Mouse (Mus musculus): Measurements from ENCODE around the gene Stx19.

Gene Stx19

GRCm38 (mm10) chr16:62814491-62814890 lies at the start of gene Stx19:
Gene Stx19, plus strand, starts transcription at chr16:62814676.
- DNase-seq (ENCODE audit: low spot score in 2 of 2): no peak

GRCm38 (mm10) chr16:62773462-62773861 lies 41.0 kb upstream of the Stx19 start:
- DNase-seq (ENCODE audit: low spot score in 2 of 2): no peak

- no peak for DNase-seq (ENCODE audit: low spot score in 2 of 2)
These were observed 38.4 kb upstream of the Stx19 start for GRCm38 (mm10) chr16:62776034-62776433.

GRCm38 (mm10) chr16:62778282-62778681 lies 36.2 kb upstream of the Stx19 start:
- no peak for DNase-seq (ENCODE audit: low spot score in 2 of 2)

GRCm38 (mm10) chr16:62782229-62782628 lies 32.2 kb upstream of the Stx19 start:
- no peak for DNase-seq (ENCODE audit: low spot score in 2 of 2)

- peak; percentile 88 to 89 for DNase-seq (ENCODE audit: low spot score in 2 of 2)
These were observed 27.7 kb upstream of the Stx19 start, which contains the start of gene Nsun3 for GRCm38 (mm10) chr16:62786621-62787331. Gene Nsun3, minus strand, starts transcription at chr16:62786818.

- DNase-seq (ENCODE audit: low spot score in 2 of 2): no peak
These were observed 17.9 kb upstream of the Stx19 start for GRCm38 (mm10) chr16:62796608-62797007.

GRCm38 (mm10) chr16:62798808-62799207 lies 15.7 kb upstream of the Stx19 start:
- DNase-seq (ENCODE audit: low spot score in 2 of 2): no peak

- DNase-seq (ENCODE audit: low spot score in 2 of 2): no peak
These were observed 15.1 kb upstream of the Stx19 start for GRCm38 (mm10) chr16:62799426-62799825.

- DNase-seq (ENCODE audit: low spot score in 2 of 2): no peak
These were observed 14.6 kb upstream of the Stx19 start for GRCm38 (mm10) chr16:62799839-62800238.

- no peak for DNase-seq (ENCODE audit: low spot score in 2 of 2)
These were observed 9.9 kb upstream of the Stx19 start for GRCm38 (mm10) chr16:62804621-62805020.

GRCm38 (mm10) chr16:62807249-62807979 lies 7.1 kb upstream of the Stx19 start:
- DNase-seq (ENCODE audit: low spot score in 2 of 2): no peak

- DNase-seq (ENCODE audit: low spot score in 2 of 2): no peak
These were observed 3.6 kb upstream of the Stx19 start for GRCm38 (mm10) chr16:62810855-62811254.

GRCm38 (mm10) chr16:62813790-62814189 lies 686 bp upstream of the Stx19 start:
- no peak for DNase-seq (ENCODE audit: low spot score in 2 of 2)

- no peak for DNase-seq (ENCODE audit: low spot score in 2 of 2)
These were observed 8.0 kb downstream of the Stx19 start for GRCm38 (mm10) chr16:62822472-62822871.

- DNase-seq (ENCODE audit: low spot score in 2 of 2): no peak
These were observed 11.9 kb downstream of the Stx19 start for GRCm38 (mm10) chr16:62826156-62827001.

GRCm38 (mm10) chr16:62832027-62832426 lies 17.6 kb downstream of the Stx19 start:
- DNase-seq (ENCODE audit: low spot score in 2 of 2): no peak

GRCm38 (mm10) chr16:62832481-62832880 lies 18.0 kb downstream of the Stx19 start:
- DNase-seq (ENCODE audit: low spot score in 2 of 2): no peak

- no peak for DNase-seq (ENCODE audit: low spot score in 2 of 2)
These were observed 19.7 kb downstream of the Stx19 start for GRCm38 (mm10) chr16:62834016-62834735.

GRCm38 (mm10) chr16:62845341-62845740 lies 30.9 kb downstream of the Stx19 start:
- no peak for DNase-seq (ENCODE audit: low spot score in 2 of 2)

- DNase-seq (ENCODE audit: low spot score in 2 of 2): peak; percentile 88 to 89
These were observed 32.2 kb downstream of the Stx19 start, which contains the start of gene Arl13b for GRCm38 (mm10) chr16:62846498-62847312. Gene Arl13b, minus strand, starts transcription at chr16:62847040.
